ENCODE assay signal across 15 mouse cellular contexts in genomic region chr9:67130730-67131440, GRCm38 (mm10).
DNase-seq lines count a peak whose midpoint lies in the region; ATAC-seq lines count a peak whose summit lies in the region.
"Had no signal": no experiment of that assay in that cellular context is flagged by ENCODE, and none has a peak within 500 bp of the region (broad histone marks: within the 10 kb centered on the region; RNA-seq: fewer than 3 reads in every experiment).

No protein-coding gene starts in this region.

- H3K9me3 ChIP-seq in hindbrain, embryonic 13.5 days, result no peaks in the 10 kb centered on the region
- H3K9me3 ChIP-seq in hindbrain, embryonic 16.5 days (ENCODE audit: control insufficient read depth, low read length), result no peaks in the 10 kb centered on the region
- no peaks in the 10 kb centered on the region for H3K9me3 ChIP-seq in midbrain, embryonic 11.5 days (ENCODE audit: control insufficient read depth, low read length)
- no peaks in the 10 kb centered on the region for H3K9me3 ChIP-seq in midbrain, embryonic 13.5 days
- H3K9me3 ChIP-seq: embryonic facial prominence, embryonic 15.5 days; midbrain, embryonic 12.5 days had no signal

- no peak overlapping the region for H3K9ac ChIP-seq in hindbrain, embryonic 13.5 days
- H3K9ac ChIP-seq in hindbrain, embryonic 16.5 days (ENCODE audit: low read depth, low read length), result no peak overlapping the region
- H3K9ac ChIP-seq in midbrain, embryonic 11.5 days (ENCODE audit: low read length), result no peak overlapping the region
- no peak overlapping the region for H3K9ac ChIP-seq in midbrain, embryonic 13.5 days (replicated peaks)
- H3K9ac ChIP-seq: embryonic facial prominence, embryonic 15.5 days; liver, postnatal 0 days; midbrain, embryonic 12.5 days had no signal

- no peak overlapping the region for H3K4me3 ChIP-seq in hindbrain, embryonic 13.5 days
- H3K4me3 ChIP-seq in hindbrain, embryonic 16.5 days (ENCODE audit: low read length), result no peak overlapping the region
- no peak overlapping the region for H3K4me3 ChIP-seq in midbrain, embryonic 11.5 days (ENCODE audit: low read depth, low read length)
- no peak overlapping the region for H3K4me3 ChIP-seq in midbrain, embryonic 13.5 days (replicated peaks)
- H3K4me3 ChIP-seq: embryonic facial prominence, embryonic 15.5 days; midbrain, embryonic 12.5 days had no signal

- no peak overlapping the region for H3K4me2 ChIP-seq in hindbrain, embryonic 13.5 days
- H3K4me2 ChIP-seq in hindbrain, embryonic 16.5 days (ENCODE audit: low read length), result no peak overlapping the region
- H3K4me2 ChIP-seq in midbrain, embryonic 11.5 days, result no peak overlapping the region
- no peak overlapping the region for H3K4me2 ChIP-seq in midbrain, embryonic 13.5 days (replicated peaks)
- H3K4me2 ChIP-seq: embryonic facial prominence, embryonic 15.5 days; midbrain, embryonic 12.5 days had no signal

- H3K27me3 ChIP-seq in hindbrain, embryonic 13.5 days, result no peaks in the 10 kb centered on the region
- no peaks in the 10 kb centered on the region for H3K27me3 ChIP-seq in hindbrain, embryonic 16.5 days (replicated peaks; ENCODE audit: control insufficient read depth, insufficient read depth, low read length)
- no peaks in the 10 kb centered on the region for H3K27me3 ChIP-seq in midbrain, embryonic 11.5 days (ENCODE audit: control insufficient read depth, insufficient read depth, low read length)
- H3K27me3 ChIP-seq in midbrain, embryonic 13.5 days, result no peaks in the 10 kb centered on the region
- H3K27me3 ChIP-seq: embryonic facial prominence, embryonic 15.5 days; midbrain, embryonic 12.5 days had no signal

- H3K36me3 ChIP-seq in hindbrain, embryonic 13.5 days, result no peaks in the 10 kb centered on the region
- H3K36me3 ChIP-seq in hindbrain, embryonic 16.5 days (ENCODE audit: control insufficient read depth, insufficient read depth, low read length), result no peaks in the 10 kb centered on the region
- no peaks in the 10 kb centered on the region for H3K36me3 ChIP-seq in midbrain, embryonic 11.5 days (ENCODE audit: control insufficient read depth, insufficient read depth, low read length)
- no peaks in the 10 kb centered on the region for H3K36me3 ChIP-seq in midbrain, embryonic 13.5 days
- H3K36me3 ChIP-seq: embryonic facial prominence, embryonic 15.5 days; midbrain, embryonic 12.5 days had no signal

- ATAC-seq in hindbrain, embryonic 13.5 days (ENCODE audit: low FRiP score), result no peak
- no peak for ATAC-seq in hindbrain, embryonic 16.5 days
- no peak for ATAC-seq in midbrain, embryonic 11.5 days (ENCODE audit: low FRiP score)
- no peak for ATAC-seq in midbrain, embryonic 13.5 days
- ATAC-seq: liver, postnatal 0 days had no signal

- H3K4me1 ChIP-seq in hindbrain, embryonic 13.5 days (replicated peaks), result peaks cover 9% of the 10 kb centered on the region
- H3K4me1 ChIP-seq in hindbrain, embryonic 16.5 days (ENCODE audit: control insufficient read depth, insufficient read depth, low read depth, low read length), result no peaks in the 10 kb centered on the region
- no peaks in the 10 kb centered on the region for H3K4me1 ChIP-seq in midbrain, embryonic 11.5 days (ENCODE audit: control insufficient read depth, insufficient read depth, low read length)
- H3K4me1 ChIP-seq in midbrain, embryonic 13.5 days (replicated peaks), result no peaks in the 10 kb centered on the region
- H3K4me1 ChIP-seq: midbrain, embryonic 12.5 days had no signal

- DNase-seq in frontal cortex, postnatal 14 days (ENCODE audit: low spot score in 2 of 2), result peak; percentile 11 to 16
- DNase-seq in frontal cortex, postnatal 25 days (ENCODE audit: low spot score in 2 of 2), result no peak
- DNase-seq in midbrain, embryonic 11.5 days (ENCODE audit: low spot score, missing footprints), result peak; percentile 33
- DNase-seq in layer of hippocampus, postnatal 10 days (ENCODE audit: low spot score in 2 of 2), result peak; percentile 13 to 36
- DNase-seq in embryo, embryonic 10 days (ENCODE audit: low spot score), result no peak
- DNase-seq: B cell, adult 2 months; kidney, adult 8-10 months; liver, postnatal 0 days; lung, postnatal 36 days; spleen, adult 18-20 months had no signal

- 71% methylated on average over 8 of the region's 8 CpGs for WGBS in hindbrain, embryonic 13.5 days
- WGBS in hindbrain, embryonic 16.5 days, result 62% methylated on average over 8 of the region's 8 CpGs
- WGBS in midbrain, embryonic 11.5 days, result 82% methylated on average over 8 of the region's 8 CpGs
- WGBS in midbrain, embryonic 13.5 days, result 80% methylated on average over 8 of the region's 8 CpGs

- peak overlapping the region; percentile 58; the same call in 1 of the 2 replicates for H3K27ac ChIP-seq in hindbrain, embryonic 13.5 days
- no peak overlapping the region for H3K27ac ChIP-seq in hindbrain, embryonic 16.5 days (ENCODE audit: low read depth, low read length)
- no peak overlapping the region for H3K27ac ChIP-seq in midbrain, embryonic 11.5 days (ENCODE audit: low read depth, low read length)
- no peak overlapping the region for H3K27ac ChIP-seq in midbrain, embryonic 13.5 days
- H3K27ac ChIP-seq: embryonic facial prominence, embryonic 15.5 days; midbrain, embryonic 12.5 days had no signal

Comparison
In these comparisons a context has a peak if more than half of its experiments do, and no peak if none do; other contexts are left out.
1. DNase-seq: peak in frontal cortex, postnatal 14 days (2 of 2), midbrain, embryonic 11.5 days (single experiment) and layer of hippocampus, postnatal 10 days (2 of 2); none in frontal cortex, postnatal 25 days (0 of 2) and embryo, embryonic 10 days (single experiment).